Mouse (Mus musculus): ENCODE results near the gene Arhgef11. TPM values are rescaled to one million over a fixed set of nuclear protein-coding genes. Genes with fewer than 3 reads are reported as not detected.

The Arhgef11 gene
- polyA plus RNA-seq, 1 experiment from 2014 or later: 6.1 TPM

DNA sequence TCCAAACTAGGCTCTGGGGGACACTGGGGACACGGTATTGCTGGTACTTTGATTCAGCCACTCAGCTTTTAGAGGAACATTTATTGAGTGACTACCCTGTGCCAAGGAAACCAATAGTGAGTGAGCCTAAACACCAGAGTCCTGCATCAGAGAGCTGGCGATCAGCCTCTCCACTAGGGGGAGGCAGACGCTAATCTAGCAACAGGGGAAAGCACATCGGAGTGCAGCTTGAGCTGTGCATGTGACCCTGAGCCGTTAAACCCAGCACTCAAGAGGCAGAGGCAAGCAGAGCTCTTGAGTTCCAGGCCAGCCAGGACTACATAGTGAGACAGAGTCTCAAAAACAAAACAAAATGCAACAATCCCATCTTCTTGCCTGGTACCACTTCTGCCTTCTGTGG lies 131.7 kb downstream of the Arhgef11 start:
- no peak overlapping the region for H3K27ac ChIP-seq (replicated peaks)
- H3K4me2 ChIP-seq (replicated peaks; ENCODE audit: low read depth): no peak overlapping the region
- H3K36me3 ChIP-seq (ENCODE audit: control insufficient read depth, insufficient read depth, low read length): no peaks in the 10 kb centered on the region; the same call in 1 of the 2 replicates
- 19% methylated on average over 5 of the region's 5 CpGs for WGBS
- DNase-seq (ENCODE audit: low spot score): peak; percentile 65
- peak; percentile 33; the same call in 1 of the 2 replicates for ATAC-seq (ENCODE audit: low FRiP score, low TSS enrichment)
- H3K4me1 ChIP-seq (replicated peaks; ENCODE audit: control insufficient read depth, insufficient read depth): peaks cover 5% of the 10 kb centered on the region; the same call in 1 of the 2 replicates
- H3K4me3 ChIP-seq (ENCODE audit: low read depth, low read length): no peak overlapping the region
- TF ChIP-seq CTCF (IDR thresholded peaks at IDR 0.05; ENCODE audit: low read depth) (peak; percentile 88), EP300 (optimal IDR thresholded peaks at IDR 0.05) (no peak)
- no peak overlapping the region for H3K9ac ChIP-seq (ENCODE audit: low read length)
- H3K27me3 ChIP-seq (ENCODE audit: control insufficient read depth, insufficient read depth, low read length): no peaks in the 10 kb centered on the region
- no peaks in the 10 kb centered on the region for H3K9me3 ChIP-seq (ENCODE audit: control insufficient read depth, low read length)

DNA sequence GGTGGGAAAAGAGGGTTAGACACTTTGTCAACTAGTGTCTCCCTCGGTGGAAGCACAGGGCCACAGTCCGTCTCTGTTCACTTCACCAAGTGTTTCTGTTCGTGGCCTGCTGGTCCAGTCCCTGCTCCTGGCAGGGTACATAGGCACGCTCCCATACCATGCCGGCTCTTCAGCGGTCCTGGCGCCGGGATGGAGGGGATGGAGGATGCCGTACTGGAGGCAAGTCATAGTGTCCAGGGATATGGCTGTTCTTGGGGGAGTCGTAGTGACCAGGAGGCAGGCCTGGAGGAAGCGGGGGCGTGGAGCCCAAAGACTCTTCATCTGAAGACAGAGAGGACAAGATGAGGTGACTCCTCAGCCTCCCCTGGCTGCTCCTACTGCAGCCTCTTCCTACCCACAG lies 132.6 kb downstream of the Arhgef11 start:
- Histone ChIP-seq H3K9ac (ENCODE audit: low read length) (no peak overlapping the region), H3K4me1 (replicated peaks; ENCODE audit: control insufficient read depth, insufficient read depth) (peaks cover 5% of the 10 kb centered on the region; the same call in 1 of the 2 replicates), H3K9me3 (ENCODE audit: control insufficient read depth, low read length) (no peaks in the 10 kb centered on the region), H3K36me3 (ENCODE audit: control insufficient read depth, insufficient read depth, low read length) (no peaks in the 10 kb centered on the region; the same call in 1 of the 2 replicates), H3K4me3 (ENCODE audit: low read depth, low read length) (no peak overlapping the region), H3K4me2 (replicated peaks; ENCODE audit: low read depth) (no peak overlapping the region), H3K27ac (replicated peaks) (no peak overlapping the region), H3K27me3 (ENCODE audit: control insufficient read depth, insufficient read depth, low read length) (no peaks in the 10 kb centered on the region)
- no peak for ATAC-seq (ENCODE audit: low FRiP score, low TSS enrichment)
- WGBS: 89% methylated on average over 12 of the region's 12 CpGs
- no peak for TF ChIP-seq CTCF (IDR thresholded peaks at IDR 0.05; ENCODE audit: low read depth)
- TF ChIP-seq EP300 (optimal IDR thresholded peaks at IDR 0.05): no peak
- DNase-seq (ENCODE audit: low spot score): no peak

DNA sequence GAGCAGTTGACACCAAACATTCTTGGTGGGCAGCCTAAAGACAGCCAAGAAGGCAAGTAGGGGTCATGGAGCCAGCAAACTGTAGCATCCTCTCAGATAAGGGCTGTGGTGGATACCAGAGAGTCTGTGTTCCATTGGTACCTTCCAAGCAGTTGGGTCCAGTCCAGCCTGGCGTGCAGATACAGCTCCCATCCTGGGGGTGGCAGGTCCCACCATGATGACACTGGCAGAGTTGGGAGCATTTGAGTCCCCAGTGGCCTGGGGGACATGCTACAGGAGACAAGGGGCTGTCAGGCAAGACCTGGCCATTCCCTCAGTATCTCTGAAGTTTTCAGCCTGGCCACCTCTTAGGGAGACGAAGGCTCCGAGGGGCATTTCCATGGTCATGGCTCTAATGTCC lies 135.2 kb downstream of the Arhgef11 start:
- Histone ChIP-seq H3K36me3 (ENCODE audit: control insufficient read depth, insufficient read depth, low read length) (no peaks in the 10 kb centered on the region; the same call in 1 of the 2 replicates), H3K27me3 (ENCODE audit: control insufficient read depth, insufficient read depth, low read length) (no peaks in the 10 kb centered on the region), H3K9ac (ENCODE audit: low read length) (no peak overlapping the region), H3K27ac (replicated peaks) (no peak overlapping the region), H3K9me3 (ENCODE audit: control insufficient read depth, low read length) (no peaks in the 10 kb centered on the region), H3K4me3 (ENCODE audit: low read depth, low read length) (no peak overlapping the region), H3K4me2 (replicated peaks; ENCODE audit: low read depth) (no peak overlapping the region), H3K4me1 (replicated peaks; ENCODE audit: control insufficient read depth, insufficient read depth) (0 out of 2 replicates have a peak, but pooled peaks cover 3% of the 10 kb centered on the region)
- ATAC-seq (ENCODE audit: low FRiP score, low TSS enrichment) (no peak), DNase-seq (ENCODE audit: low spot score) (no peak)
- TF ChIP-seq EP300 (optimal IDR thresholded peaks at IDR 0.05) (no peak), CTCF (IDR thresholded peaks at IDR 0.05; ENCODE audit: low read depth) (no peak)
- 80% methylated on average over 3 of the region's 3 CpGs for WGBS

DNA sequence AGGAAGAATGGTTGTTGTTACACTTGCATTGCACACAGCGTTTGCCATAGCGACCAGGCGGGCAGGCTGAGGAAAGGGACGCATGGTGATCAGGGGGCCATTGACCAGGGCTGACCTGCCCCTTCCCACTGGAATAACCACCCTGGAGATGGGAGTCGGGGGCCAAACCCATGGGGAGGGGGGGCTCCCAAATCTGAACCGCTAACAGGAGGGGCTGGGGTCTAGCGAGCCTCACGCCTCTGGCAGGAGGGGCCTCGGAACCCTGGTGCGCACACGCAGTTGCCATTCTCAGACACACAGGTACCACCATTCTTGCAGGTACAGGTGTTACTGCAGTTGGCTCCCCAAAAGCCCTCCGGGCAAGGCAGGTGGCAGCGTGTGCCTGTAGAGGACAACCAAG lies 136.5 kb downstream of the Arhgef11 start:
- H3K4me1 ChIP-seq (replicated peaks; ENCODE audit: control insufficient read depth, insufficient read depth): no peaks in the 10 kb centered on the region

DNA sequence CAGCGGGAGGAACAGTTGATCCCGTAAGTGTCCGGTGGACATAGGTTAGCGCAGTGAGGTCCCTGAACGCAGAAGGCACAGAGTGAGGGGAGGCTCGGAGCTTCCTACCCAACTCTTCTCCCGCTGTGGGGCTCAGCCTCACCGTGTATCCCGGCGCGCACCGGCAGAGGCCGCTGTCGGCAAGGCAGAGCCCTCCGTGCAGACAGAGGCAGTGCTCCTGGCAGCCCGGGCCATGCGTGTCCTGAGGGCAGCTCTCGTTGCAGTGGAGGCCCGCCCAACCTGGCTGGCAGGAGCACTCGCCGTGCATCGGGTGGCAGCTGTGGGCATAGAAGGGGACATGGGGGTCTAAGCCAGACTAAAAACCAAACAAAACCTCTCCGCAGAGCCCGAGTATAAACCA lies 138.6 kb downstream of the Arhgef11 start:
- H3K9me3 ChIP-seq (ENCODE audit: control insufficient read depth, low read length): no peaks in the 10 kb centered on the region
- TF ChIP-seq EP300 (optimal IDR thresholded peaks at IDR 0.05): no peak
- TF ChIP-seq CTCF (IDR thresholded peaks at IDR 0.05; ENCODE audit: low read depth): peak; percentile 99
- no peaks in the 10 kb centered on the region; the same call in 1 of the 2 replicates for H3K36me3 ChIP-seq (ENCODE audit: control insufficient read depth, insufficient read depth, low read length)
- no peak overlapping the region; the same call in 1 of the 2 replicates for H3K4me3 ChIP-seq (ENCODE audit: low read depth, low read length)
- 6% methylated on average over 24 of the region's 24 CpGs for WGBS
- DNase-seq (ENCODE audit: low spot score): peak; percentile 90
- H3K4me2 ChIP-seq (replicated peaks; ENCODE audit: low read depth): peak overlapping the region; percentile 23
- peak; percentile 88 for ATAC-seq (ENCODE audit: low FRiP score, low TSS enrichment)
- H3K27me3 ChIP-seq (ENCODE audit: control insufficient read depth, insufficient read depth, low read length): no peaks in the 10 kb centered on the region
- H3K4me1 ChIP-seq (replicated peaks; ENCODE audit: control insufficient read depth, insufficient read depth): no peaks in the 10 kb centered on the region
- no peak overlapping the region for H3K9ac ChIP-seq (ENCODE audit: low read length)
- no peak overlapping the region for H3K27ac ChIP-seq (replicated peaks)

More for the DNA sequence above, 136.5 kb downstream of the Arhgef11 start:
- TF ChIP-seq EP300 (optimal IDR thresholded peaks at IDR 0.05) (no peak), CTCF (IDR thresholded peaks at IDR 0.05; ENCODE audit: low read depth) (no peak)
- Histone ChIP-seq H3K36me3 (ENCODE audit: control insufficient read depth, insufficient read depth, low read length) (no peaks in the 10 kb centered on the region; the same call in 1 of the 2 replicates), H3K27ac (replicated peaks) (no peak overlapping the region), H3K27me3 (ENCODE audit: control insufficient read depth, insufficient read depth, low read length) (no peaks in the 10 kb centered on the region), H3K9ac (ENCODE audit: low read length) (no peak overlapping the region), H3K4me3 (ENCODE audit: low read depth, low read length) (no peak overlapping the region), H3K9me3 (ENCODE audit: control insufficient read depth, low read length) (no peaks in the 10 kb centered on the region), H3K4me2 (replicated peaks; ENCODE audit: low read depth) (no peak overlapping the region)
- DNase-seq (ENCODE audit: low spot score) (no peak), ATAC-seq (ENCODE audit: low FRiP score, low TSS enrichment) (no peak)
- WGBS: 84% methylated on average over 13 of the region's 13 CpGs

DNA sequence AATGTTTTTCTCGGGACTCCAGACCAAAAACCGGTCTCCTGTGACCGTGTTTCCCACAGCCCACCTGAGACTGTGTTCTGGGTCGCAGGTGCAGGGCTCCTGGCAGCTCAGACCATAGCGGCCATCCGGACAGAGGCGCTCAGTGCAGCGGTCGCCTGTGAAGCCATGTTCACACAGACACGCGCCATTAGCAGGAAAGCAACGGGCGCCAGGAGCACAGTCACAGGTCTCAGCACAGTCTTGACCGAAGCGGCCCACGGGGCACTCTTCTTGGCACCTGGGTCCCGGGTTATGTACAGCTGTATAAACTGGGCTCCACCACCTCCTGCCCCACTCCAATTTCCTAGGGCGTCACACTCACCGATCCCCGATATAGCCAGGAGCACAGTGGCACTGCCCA lies 139.1 kb downstream of the Arhgef11 start:
- Histone ChIP-seq H3K36me3 (ENCODE audit: control insufficient read depth, insufficient read depth, low read length) (no peaks in the 10 kb centered on the region; the same call in 1 of the 2 replicates), H3K27me3 (ENCODE audit: control insufficient read depth, insufficient read depth, low read length) (no peaks in the 10 kb centered on the region), H3K9ac (ENCODE audit: low read length) (no peak overlapping the region), H3K27ac (replicated peaks) (no peak overlapping the region), H3K4me3 (ENCODE audit: low read depth, low read length) (no peak overlapping the region; the same call in 1 of the 2 replicates), H3K9me3 (ENCODE audit: control insufficient read depth, low read length) (no peaks in the 10 kb centered on the region), H3K4me1 (replicated peaks; ENCODE audit: control insufficient read depth, insufficient read depth) (no peaks in the 10 kb centered on the region), H3K4me2 (replicated peaks; ENCODE audit: low read depth) (no peak overlapping the region; the same call in 1 of the 2 replicates)
- no peak for DNase-seq (ENCODE audit: low spot score)
- no peak for ATAC-seq (ENCODE audit: low FRiP score, low TSS enrichment)
- TF ChIP-seq EP300 (optimal IDR thresholded peaks at IDR 0.05): no peak
- TF ChIP-seq CTCF (IDR thresholded peaks at IDR 0.05; ENCODE audit: low read depth): no peak
- 54% methylated on average over 20 of the region's 20 CpGs for WGBS

Measured in stomach, postnatal 0 days (tissue).